Mouse (Mus musculus) hindbrain, embryonic 13.5 days (tissue): ENCODE results near the gene Eif3a. TPM values are rescaled to one million over a fixed set of nuclear protein-coding genes. Genes with fewer than 3 reads are reported as not detected.

Experiments used
- microRNA-seq: library from miRNA; unstranded; fragments of <30 nt; microRNA quantifications from one replicate; pipeline ENCODE4, GENCODE M21; 2016
- polyA plus RNA-seq: library from polyadenylated mRNA; unstranded; fragments of >200 nt; fragmentation: Nextera tagmentation; extraction: Ambion mirVana; gene quantifications from 2 replicates; pipeline ENCODE4 v1.2.1, GENCODE M21; 2015

The Eif3a gene
- polyA plus RNA-seq, 1 experiment from 2014 or later, result 112 TPM

Small RNA genes lying within 50 kb of the gene (microRNA-seq; reads per million reads assigned to microRNA genes)
- gene mmu-mir-3084-1, result not detected

Other genes with a start within 250 kb of the Eif3a start
- gene Cacul1, start 209.6 kb downstream of the Eif3a start, polyA plus RNA-seq, result 21.2 and 23.0 TPM in 2 replicates
- 13.5 and 14.0 TPM in 2 replicates for gene Nanos1, start 34.7 kb downstream of the Eif3a start, polyA plus RNA-seq
- gene Fam45a, start 20.9 kb upstream of the Eif3a start, polyA plus RNA-seq, result 39.7 and 43.6 TPM in 2 replicates
- 15.5 and 15.8 TPM in 2 replicates for gene Sfxn4, start 70.8 kb upstream of the Eif3a start, polyA plus RNA-seq
- gene Prdx3, start 83.9 kb upstream of the Eif3a start, polyA plus RNA-seq, result 93.8 and 99.6 TPM in 2 replicates
- gene Grk5, start 99.1 kb upstream of the Eif3a start, polyA plus RNA-seq, result 2.2 and 2.3 TPM in 2 replicates